Mouse (Mus musculus) heart, embryonic 11.5 days (tissue): ENCODE results near the gene Tmem150b. TPM values are rescaled to one million over a fixed set of nuclear protein-coding genes. Genes with fewer than 3 reads are reported as not detected.

Source experiments
- ATAC-seq: fragments of 200-750 bp; cut with Nextera tagmentation; replicated peaks from 2 replicates; pipeline ENCODE4 v1.8.0; 2017; ENCODE audit warnings: moderate library complexity; ENCODE audit not compliant: insufficient number of reproducible peaks, low FRiP score, low TSS enrichment
- H3K27ac ChIP-seq: fragments of 300-500 bp; sonication (generic); 2 replicates; pipeline ENCODE4 v1.5.1; 2014; ENCODE audit warnings: mild to moderate bottlenecking, low read depth, low read length
- H3K27me3 ChIP-seq: fragments of 300-500 bp; sonication (generic); 2 replicates; pipeline ENCODE4 v1.6.1; 2014; ENCODE audit warnings: mild to moderate bottlenecking, low read length, mixed read lengths; ENCODE audit not compliant: control insufficient read depth, insufficient read depth
- H3K36me3 ChIP-seq: fragments of 300-500 bp; sonication (generic); 2 replicates; pipeline ENCODE4 v1.6.1; 2014; ENCODE audit warnings: mild to moderate bottlenecking, low read length, moderate library complexity, mixed read lengths; ENCODE audit not compliant: control insufficient read depth, insufficient read depth
- H3K4me1 ChIP-seq: fragments of 300-500 bp; sonication (generic); 2 replicates; pipeline ENCODE4 v1.6.1; 2014; ENCODE audit warnings: low read length; ENCODE audit not compliant: control insufficient read depth, insufficient read depth
- H3K4me2 ChIP-seq: fragments of 300-500 bp; sonication (generic); 2 replicates; pipeline ENCODE4 v1.6.1; 2014; ENCODE audit warnings: mild to moderate bottlenecking, moderate library complexity
- H3K4me3 ChIP-seq: fragments of 300-500 bp; sonication (generic); 2 replicates; pipeline ENCODE4 v1.5.1; 2014; ENCODE audit warnings: low read depth, low read length
- H3K9ac ChIP-seq: fragments of 300-500 bp; sonication (generic); 2 replicates; pipeline ENCODE4 v1.6.1; 2014; ENCODE audit warnings: mild to moderate bottlenecking, low read depth, low read length, moderate library complexity
- H3K9me3 ChIP-seq: fragments of 300-500 bp; sonication (generic); replicated peaks from 2 replicates; pipeline ENCODE4 v1.6.1; 2016; ENCODE audit warnings: low read length; ENCODE audit not compliant: control insufficient read depth
- WGBS: fragments of 180-500 bp; shearing (Covaris S2); extraction: QIAGEN DNeasy Blood & Tissue Kit; methylation state at CpG from one replicate; pipeline ENCODE4 v1.1.7; 2014; ENCODE audit not compliant: insufficient replicate concordance; 5-methylcytosine and 5-hydroxymethylcytosine counted together
- polyA plus RNA-seq: library from polyadenylated mRNA; unstranded; fragments of >200 nt; fragmentation: Nextera tagmentation; extraction: Ambion mirVana; gene quantifications from 2 replicates; pipeline ENCODE4 v1.2.1, GENCODE M21; 2014

The Tmem150b gene
- polyA plus RNA-seq, 1 experiment from 2014 or later, result not detected

- Histone ChIP-seq H3K9ac (no peak overlapping the region), H3K27ac (no peak overlapping the region), H3K4me2 (no peak overlapping the region), H3K4me3 (no peak overlapping the region), H3K4me1 (no peaks in the 10 kb centered on the region), H3K27me3 (no peaks in the 10 kb centered on the region), H3K9me3 (no peaks in the 10 kb centered on the region), H3K36me3 (peaks cover 21% of the 10 kb centered on the region)
- no peak for ATAC-seq
- 74% methylated on average over 3 of the region's 3 CpGs for WGBS
Observed at GRCm38 (mm10) chr7:4712594-4712993, 12.5 kb downstream of the Tmem150b start.

GRCm38 (mm10) chr7:4705098-4705497 lies 20.0 kb downstream of the Tmem150b start:
- Histone ChIP-seq H3K4me1 (no peaks in the 10 kb centered on the region), H3K9me3 (no peaks in the 10 kb centered on the region), H3K27me3 (no peaks in the 10 kb centered on the region), H3K36me3 (peaks cover 24% of the 10 kb centered on the region), H3K4me3 (no peak overlapping the region), H3K4me2 (peak overlapping the region; percentile 41), H3K27ac (no peak overlapping the region), H3K9ac (no peak overlapping the region)
- 45% methylated on average over 18 of the region's 18 CpGs for WGBS
- no peak for ATAC-seq

GRCm38 (mm10) chr7:4703195-4703594 lies 21.9 kb downstream of the Tmem150b start:
- H3K4me3 ChIP-seq, result no peak overlapping the region
- H3K36me3 ChIP-seq, result peaks cover 23% of the 10 kb centered on the region
- no peak overlapping the region for H3K9ac ChIP-seq
- WGBS, result 92% methylated on average over 7 of the region's 7 CpGs
- H3K4me1 ChIP-seq, result no peaks in the 10 kb centered on the region
- H3K4me2 ChIP-seq, result no peak overlapping the region
- H3K27me3 ChIP-seq, result no peaks in the 10 kb centered on the region
- no peaks in the 10 kb centered on the region for H3K9me3 ChIP-seq
- H3K27ac ChIP-seq, result no peak overlapping the region
- ATAC-seq, result no peak

GRCm38 (mm10) chr7:4702334-4702733 lies 22.7 kb downstream of the Tmem150b start:
- peaks cover 23% of the 10 kb centered on the region for H3K36me3 ChIP-seq
- H3K27ac ChIP-seq, result no peak overlapping the region
- H3K9me3 ChIP-seq, result no peaks in the 10 kb centered on the region

GRCm38 (mm10) chr7:4693004-4693403 lies 32.0 kb downstream of the Tmem150b start:
- peaks cover 6% of the 10 kb centered on the region; the same call in 1 of the 2 replicates for H3K36me3 ChIP-seq
- 78% methylated on average over 6 of the region's 6 CpGs for WGBS
- no peak overlapping the region for H3K9ac ChIP-seq
- peaks cover 7% of the 10 kb centered on the region for H3K4me1 ChIP-seq
- ATAC-seq, result no peak
- no peak overlapping the region for H3K4me3 ChIP-seq
- no peak overlapping the region for H3K4me2 ChIP-seq
- no peak overlapping the region for H3K27ac ChIP-seq
- no peaks in the 10 kb centered on the region for H3K9me3 ChIP-seq
- no peaks in the 10 kb centered on the region for H3K27me3 ChIP-seq

More at GRCm38 (mm10) chr7:4702334-4702733, 22.7 kb downstream of the Tmem150b start:
- WGBS, result 61% methylated on average over 8 of the region's 8 CpGs
- no peaks in the 10 kb centered on the region for H3K27me3 ChIP-seq
- no peak overlapping the region for H3K4me2 ChIP-seq
- H3K9ac ChIP-seq, result no peak overlapping the region
- no peak overlapping the region for H3K4me3 ChIP-seq
- no peak for ATAC-seq
- no peaks in the 10 kb centered on the region for H3K4me1 ChIP-seq

GRCm38 (mm10) chr7:4690951-4691653 lies 33.9 kb downstream of the Tmem150b start:
- Histone ChIP-seq H3K36me3 (0 out of 2 replicates have a peak, but pooled peaks cover 2% of the 10 kb centered on the region), H3K9me3 (no peaks in the 10 kb centered on the region), H3K9ac (peak overlapping the region; percentile 88), H3K27ac (peak overlapping the region; percentile 71; the same call in 1 of the 2 replicates), H3K4me3 (peak overlapping the region; percentile 79), H3K4me1 (peaks cover 7% of the 10 kb centered on the region), H3K4me2 (peak overlapping the region; percentile 85), H3K27me3 (no peaks in the 10 kb centered on the region)
- 9% methylated on average over 16 of the region's 35 CpGs for WGBS
- peak; percentile 39 for ATAC-seq

GRCm38 (mm10) chr7:4690387-4690786 lies 34.7 kb downstream of the Tmem150b start, which contains the start of gene Brsk1:
Gene Brsk1, plus strand, starts transcription at chr7:4690604.
- Histone ChIP-seq H3K36me3 (0 out of 2 replicates have a peak, but pooled peaks cover 2% of the 10 kb centered on the region), H3K4me3 (peak within 1 kb of the TSS; percentile 79), H3K4me2 (peak within 1 kb of the TSS; percentile 85), H3K9me3 (no peaks in the 10 kb centered on the region), H3K27me3 (no peaks in the 10 kb centered on the region), H3K9ac (peak within 1 kb of the TSS; percentile 88), H3K4me1 (peaks cover 7% of the 10 kb centered on the region), H3K27ac (peak within 1 kb of the TSS; percentile 71; the same call in 1 of the 2 replicates)
- 0% methylated on average over 10 of the region's 18 CpGs for WGBS
- ATAC-seq, result peak; percentile 39; the same call in 1 of the 2 replicates

GRCm38 (mm10) chr7:4684632-4685417 lies 40.2 kb downstream of the Tmem150b start, which contains the start of gene Hspbp1:
Gene Hspbp1, minus strand, starts transcription at chr7:4685068.
- Histone ChIP-seq H3K27me3 (no peaks in the 10 kb centered on the region), H3K4me2 (peak within 1 kb of the TSS; percentile 95), H3K9me3 (no peaks in the 10 kb centered on the region), H3K9ac (peak within 1 kb of the TSS; percentile 77), H3K4me3 (peak within 1 kb of the TSS; percentile 81), H3K4me1 (peaks cover 6% of the 10 kb centered on the region), H3K27ac (peak within 1 kb of the TSS; percentile 38), H3K36me3 (peaks cover 3% of the 10 kb centered on the region; the same call in 1 of the 2 replicates)
- WGBS, result under 1% methylated on average over 32 of the region's 32 CpGs
- peak; percentile 96 for ATAC-seq
